Mouse (Mus musculus) heart, embryonic 11.5 days (tissue): Measurements from ENCODE around the gene Isy1. TPM values are rescaled to one million over a fixed set of nuclear protein-coding genes. Genes with fewer than 3 reads are reported as not detected.

ENCODE experiments used
- ATAC-seq: fragments of 200-750 bp; cut with Nextera tagmentation; replicated peaks from 2 replicates; pipeline ENCODE4 v1.8.0; 2017; ENCODE audit warnings: moderate library complexity; ENCODE audit not compliant: insufficient number of reproducible peaks, low FRiP score, low TSS enrichment
- H3K27ac ChIP-seq: fragments of 300-500 bp; sonication (generic); 2 replicates; pipeline ENCODE4 v1.5.1; 2014; ENCODE audit warnings: mild to moderate bottlenecking, low read depth, low read length
- H3K27me3 ChIP-seq: fragments of 300-500 bp; sonication (generic); 2 replicates; pipeline ENCODE4 v1.6.1; 2014; ENCODE audit warnings: mild to moderate bottlenecking, low read length, mixed read lengths; ENCODE audit not compliant: control insufficient read depth, insufficient read depth
- H3K36me3 ChIP-seq: fragments of 300-500 bp; sonication (generic); 2 replicates; pipeline ENCODE4 v1.6.1; 2014; ENCODE audit warnings: mild to moderate bottlenecking, low read length, moderate library complexity, mixed read lengths; ENCODE audit not compliant: control insufficient read depth, insufficient read depth
- H3K4me1 ChIP-seq: fragments of 300-500 bp; sonication (generic); 2 replicates; pipeline ENCODE4 v1.6.1; 2014; ENCODE audit warnings: low read length; ENCODE audit not compliant: control insufficient read depth, insufficient read depth
- H3K4me2 ChIP-seq: fragments of 300-500 bp; sonication (generic); 2 replicates; pipeline ENCODE4 v1.6.1; 2014; ENCODE audit warnings: mild to moderate bottlenecking, moderate library complexity
- H3K4me3 ChIP-seq: fragments of 300-500 bp; sonication (generic); 2 replicates; pipeline ENCODE4 v1.5.1; 2014; ENCODE audit warnings: low read depth, low read length
- H3K9ac ChIP-seq: fragments of 300-500 bp; sonication (generic); 2 replicates; pipeline ENCODE4 v1.6.1; 2014; ENCODE audit warnings: mild to moderate bottlenecking, low read depth, low read length, moderate library complexity
- H3K9me3 ChIP-seq: fragments of 300-500 bp; sonication (generic); replicated peaks from 2 replicates; pipeline ENCODE4 v1.6.1; 2016; ENCODE audit warnings: low read length; ENCODE audit not compliant: control insufficient read depth
- WGBS: fragments of 180-500 bp; shearing (Covaris S2); extraction: QIAGEN DNeasy Blood & Tissue Kit; methylation state at CpG from one replicate; pipeline ENCODE4 v1.1.7; 2014; ENCODE audit not compliant: insufficient replicate concordance; 5-methylcytosine and 5-hydroxymethylcytosine counted together
- polyA plus RNA-seq: library from polyadenylated mRNA; unstranded; fragments of >200 nt; fragmentation: Nextera tagmentation; extraction: Ambion mirVana; gene quantifications from 2 replicates; pipeline ENCODE4 v1.2.1, GENCODE M21; 2014

Gene Isy1
- polyA plus RNA-seq, 1 experiment from 2014 or later = 28.1 TPM

GRCm38 (mm10) chr6:87793821-87794510, 44.6 kb downstream of the Isy1 start:
- peaks cover 14% of the 10 kb centered on the region for H3K4me1 ChIP-seq
- 81% methylated on average over 10 of the region's 10 CpGs for WGBS
- no peaks in the 10 kb centered on the region for H3K27me3 ChIP-seq

GRCm38 (mm10) chr6:87791826-87792225, 46.8 kb downstream of the Isy1 start:
- ATAC-seq = no peak
- H3K9me3 ChIP-seq = no peaks in the 10 kb centered on the region
- H3K4me2 ChIP-seq = no peak overlapping the region
- H3K9ac ChIP-seq = no peak overlapping the region
- no peaks in the 10 kb centered on the region for H3K27me3 ChIP-seq
- peaks cover 15% of the 10 kb centered on the region for H3K4me1 ChIP-seq
- peaks cover 6% of the 10 kb centered on the region for H3K36me3 ChIP-seq
- H3K4me3 ChIP-seq = no peak overlapping the region
- no peak overlapping the region for H3K27ac ChIP-seq
- WGBS = 88% methylated on average over 5 of the region's 5 CpGs

More at GRCm38 (mm10) chr6:87793821-87794510, 44.6 kb downstream of the Isy1 start:
- no peak for ATAC-seq
- Histone ChIP-seq H3K9ac (no peak overlapping the region), H3K4me2 (no peak overlapping the region), H3K9me3 (no peaks in the 10 kb centered on the region), H3K36me3 (peaks cover 6% of the 10 kb centered on the region; the same call in 1 of the 2 replicates), H3K4me3 (no peak overlapping the region), H3K27ac (no peak overlapping the region)

- WGBS = 39% methylated on average over 7 of the region's 7 CpGs
- H3K27me3 ChIP-seq = no peaks in the 10 kb centered on the region
- H3K4me3 ChIP-seq = no peak overlapping the region
- peak; percentile 85 for ATAC-seq
- no peak overlapping the region for H3K4me2 ChIP-seq
- H3K9ac ChIP-seq = 0 out of 2 replicates have a peak overlapping the region, but pooled peaks have one; percentile 7
- H3K27ac ChIP-seq = no peak overlapping the region; the same call in 1 of the 2 replicates
- peaks cover 6% of the 10 kb centered on the region for H3K36me3 ChIP-seq
- peaks cover 15% of the 10 kb centered on the region for H3K4me1 ChIP-seq
- H3K9me3 ChIP-seq = no peaks in the 10 kb centered on the region
Measured at GRCm38 (mm10) chr6:87790779-87791480, 47.7 kb downstream of the Isy1 start.

- Histone ChIP-seq H3K4me1 (peaks cover 15% of the 10 kb centered on the region), H3K9ac (no peak overlapping the region; the same call in 1 of the 2 replicates), H3K27me3 (no peaks in the 10 kb centered on the region), H3K27ac (no peak overlapping the region), H3K4me3 (no peak overlapping the region), H3K36me3 (peaks cover 6% of the 10 kb centered on the region), H3K4me2 (no peak overlapping the region), H3K9me3 (no peaks in the 10 kb centered on the region)
- 87% methylated on average over 6 of the region's 6 CpGs for WGBS
- no peak for ATAC-seq
Measured at GRCm38 (mm10) chr6:87789791-87790190, 48.8 kb downstream of the Isy1 start.

- no peak for ATAC-seq
- 46% methylated on average over 5 of the region's 5 CpGs for WGBS
- Histone ChIP-seq H3K9me3 (no peaks in the 10 kb centered on the region), H3K27ac (no peak overlapping the region), H3K36me3 (peaks cover 6% of the 10 kb centered on the region), H3K9ac (0 out of 2 replicates have a peak overlapping the region, but pooled peaks have one; percentile 40), H3K4me1 (peaks cover 15% of the 10 kb centered on the region), H3K27me3 (no peaks in the 10 kb centered on the region), H3K4me2 (no peak overlapping the region), H3K4me3 (no peak overlapping the region)
Measured at GRCm38 (mm10) chr6:87788896-87789587, 49.6 kb downstream of the Isy1 start.

GRCm38 (mm10) chr6:87788266-87788895, 50.2 kb downstream of the Isy1 start:
- 88% methylated on average over 9 of the region's 9 CpGs for WGBS
- peaks cover 15% of the 10 kb centered on the region for H3K4me1 ChIP-seq
- no peak overlapping the region for H3K27ac ChIP-seq
- no peak overlapping the region for H3K9ac ChIP-seq
- ATAC-seq = no peak
- no peaks in the 10 kb centered on the region for H3K27me3 ChIP-seq
- H3K9me3 ChIP-seq = no peaks in the 10 kb centered on the region
- H3K4me3 ChIP-seq = no peak overlapping the region
- no peak overlapping the region for H3K4me2 ChIP-seq
- peaks cover 6% of the 10 kb centered on the region for H3K36me3 ChIP-seq

- H3K9me3 ChIP-seq = no peaks in the 10 kb centered on the region
- no peaks in the 10 kb centered on the region for H3K27me3 ChIP-seq
- H3K27ac ChIP-seq = no peak overlapping the region
- peaks cover 3% of the 10 kb centered on the region for H3K36me3 ChIP-seq
- peaks cover 15% of the 10 kb centered on the region for H3K4me1 ChIP-seq
- H3K4me2 ChIP-seq = no peak overlapping the region
- H3K9ac ChIP-seq = no peak overlapping the region
- 72% methylated on average over 6 of the region's 6 CpGs for WGBS
- H3K4me3 ChIP-seq = no peak overlapping the region
- ATAC-seq = no peak
Measured at GRCm38 (mm10) chr6:87787108-87787890, 51.3 kb downstream of the Isy1 start.

- no peak for ATAC-seq
- Histone ChIP-seq H3K4me1 (peaks cover 15% of the 10 kb centered on the region), H3K36me3 (no peaks in the 10 kb centered on the region; the same call in 1 of the 2 replicates), H3K9me3 (no peaks in the 10 kb centered on the region), H3K27me3 (no peaks in the 10 kb centered on the region), H3K27ac (no peak overlapping the region), H3K4me2 (no peak overlapping the region), H3K4me3 (no peak overlapping the region), H3K9ac (no peak overlapping the region)
- 84% methylated on average over 5 of the region's 5 CpGs for WGBS
Measured at GRCm38 (mm10) chr6:87786621-87787020, 52.0 kb downstream of the Isy1 start.
